Mouse (Mus musculus) bone marrow, adult 2 months (tissue): ENCODE data around the gene Ascc3.

ENCODE experiments used
- CTCF ChIP-seq: fragments of 200-500 bp; IDR thresholded peaks from 2 replicates; pipeline ENCODE4 v1.5.1; 2011; ENCODE audit warnings: low read length, control low read depth; ENCODE audit not compliant: control insufficient read depth, insufficient read depth
- POLR2A ChIP-seq: fragments of 200-500 bp; IDR thresholded peaks from 2 replicates; pipeline ENCODE4 v1.6.1; 2011; ENCODE audit warnings: low read depth, mild to moderate bottlenecking, control low read depth, low read length, borderline replicate concordance; ENCODE audit not compliant: control insufficient read depth

DNA sequence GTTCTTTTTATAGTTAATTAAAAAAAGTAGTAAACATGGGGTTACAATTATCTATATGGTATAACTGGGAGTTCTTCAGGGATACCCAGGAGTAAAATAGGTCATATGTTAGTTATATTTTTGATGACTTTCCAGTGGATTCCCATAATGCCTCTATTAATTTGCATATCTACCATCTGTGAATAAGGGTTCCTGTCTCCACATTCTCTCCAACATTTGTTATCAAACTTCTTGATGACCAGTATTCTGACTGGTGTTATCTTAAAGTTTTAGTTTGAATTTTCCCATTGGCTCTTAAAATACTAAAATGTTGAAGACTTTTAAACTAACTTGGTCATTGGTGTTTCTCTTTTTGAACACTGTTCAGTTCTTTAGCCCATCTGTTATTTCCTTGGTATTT is 2.9 kb downstream of the Ascc3 start:
- TF ChIP-seq CTCF (no peak), POLR2A (no peak)
